Mouse (Mus musculus) small intestine, adult 2 months (tissue): ENCODE measurements around the gene Nav1.

Experiments
- CTCF ChIP-seq: fragments of 200-500 bp; IDR thresholded peaks from 2 replicates; pipeline ENCODE4 v1.5.1; 2012; ENCODE audit warnings: low read depth, mild to moderate bottlenecking, control low read depth, inconsistent platforms, low read length, moderate library complexity, mixed read lengths; ENCODE audit not compliant: insufficient replicate concordance, insufficient read length; ENCODE audit errors: extremely low read depth
- POLR2A ChIP-seq: fragments of 200-500 bp; IDR thresholded peaks from 2 replicates; pipeline ENCODE4 v1.6.1; 2012; ENCODE audit warnings: low read depth, mild to moderate bottlenecking, control low read depth, inconsistent platforms, low read length, moderate library complexity

GRCm38 (mm10) chr1:135588973-135589372 lies 18.1 kb downstream of the Nav1 start:
- no peak for TF ChIP-seq CTCF
- TF ChIP-seq POLR2A, result no peak
